Mouse (Mus musculus): Measurements from ENCODE around the gene Arhgef17. TPM values are rescaled to one million over a fixed set of nuclear protein-coding genes. Genes with fewer than 3 reads are reported as not detected.

The Arhgef17 gene
- polyA plus RNA-seq, 1 experiment from 2014 or later: 4.4 TPM

- peak; percentile 92 for ATAC-seq
- H3K27me3 ChIP-seq: no peaks in the 10 kb centered on the region
- peak within 1 kb of the TSS; percentile 70 for H3K27ac ChIP-seq
- no peaks in the 10 kb centered on the region for H3K36me3 ChIP-seq (ENCODE audit: poor library complexity, severe bottlenecking)
- under 1% methylated on average over 81 of the region's 91 CpGs for WGBS
- H3K9ac ChIP-seq: peak within 1 kb of the TSS; percentile 85
- peak within 1 kb of the TSS; percentile 73 for H3K4me3 ChIP-seq
- no peaks in the 10 kb centered on the region for H3K9me3 ChIP-seq (replicated peaks)
- peaks cover 9% of the 10 kb centered on the region for H3K4me1 ChIP-seq
- H3K4me2 ChIP-seq: peak within 1 kb of the TSS; percentile 96
Measured at GRCm38 (mm10) chr7:100862828-100863638, 68.9 kb downstream of the Arhgef17 start, which contains the start of gene Relt. Gene Relt, minus strand, starts transcription at chr7:100863446.

GRCm38 (mm10) chr7:100862353-100862752, 69.6 kb downstream of the Arhgef17 start:
- Histone ChIP-seq H3K4me2 (peak overlapping the region; percentile 96), H3K9ac (peak overlapping the region; percentile 85), H3K27ac (no peak overlapping the region), H3K36me3 (ENCODE audit: poor library complexity, severe bottlenecking) (no peaks in the 10 kb centered on the region), H3K4me1 (peaks cover 9% of the 10 kb centered on the region), H3K27me3 (no peaks in the 10 kb centered on the region), H3K9me3 (replicated peaks) (no peaks in the 10 kb centered on the region), H3K4me3 (peak overlapping the region; percentile 73)
- WGBS: 4% methylated on average over 4 of the region's 4 CpGs
- no peak for ATAC-seq

GRCm38 (mm10) chr7:100861209-100861608, 70.7 kb downstream of the Arhgef17 start:
- Histone ChIP-seq H3K27ac (no peak overlapping the region), H3K9me3 (replicated peaks) (no peaks in the 10 kb centered on the region), H3K9ac (no peak overlapping the region), H3K4me1 (peaks cover 9% of the 10 kb centered on the region), H3K36me3 (ENCODE audit: poor library complexity, severe bottlenecking) (no peaks in the 10 kb centered on the region), H3K4me3 (no peak overlapping the region), H3K4me2 (no peak overlapping the region), H3K27me3 (no peaks in the 10 kb centered on the region)
- ATAC-seq: no peak
- WGBS: 94% methylated on average over 5 of the region's 5 CpGs

GRCm38 (mm10) chr7:100860450-100860849, 71.5 kb downstream of the Arhgef17 start:
- Histone ChIP-seq H3K9ac (no peak overlapping the region), H3K27me3 (no peaks in the 10 kb centered on the region), H3K4me2 (no peak overlapping the region), H3K4me3 (no peak overlapping the region), H3K36me3 (ENCODE audit: poor library complexity, severe bottlenecking) (no peaks in the 10 kb centered on the region), H3K27ac (no peak overlapping the region), H3K9me3 (replicated peaks) (no peaks in the 10 kb centered on the region), H3K4me1 (peaks cover 16% of the 10 kb centered on the region)
- 81% methylated on average over 3 of the region's 3 CpGs for WGBS
- no peak for ATAC-seq

GRCm38 (mm10) chr7:100855795-100856573, 75.9 kb downstream of the Arhgef17 start:
- Histone ChIP-seq H3K9ac (no peak overlapping the region), H3K27ac (no peak overlapping the region), H3K4me1 (peaks cover 41% of the 10 kb centered on the region), H3K4me3 (no peak overlapping the region), H3K9me3 (replicated peaks) (no peaks in the 10 kb centered on the region), H3K4me2 (no peak overlapping the region), H3K27me3 (no peaks in the 10 kb centered on the region), H3K36me3 (ENCODE audit: poor library complexity, severe bottlenecking) (no peaks in the 10 kb centered on the region)
- WGBS: 85% methylated on average over 5 of the region's 5 CpGs
- ATAC-seq: no peak

- H3K4me1 ChIP-seq: peaks cover 43% of the 10 kb centered on the region
- 40% methylated on average over 4 of the region's 4 CpGs for WGBS
Measured at GRCm38 (mm10) chr7:100855300-100855699, 76.6 kb downstream of the Arhgef17 start.

GRCm38 (mm10) chr7:100854861-100855260, 77.0 kb downstream of the Arhgef17 start:
- Histone ChIP-seq H3K36me3 (ENCODE audit: poor library complexity, severe bottlenecking) (no peaks in the 10 kb centered on the region), H3K9ac (no peak overlapping the region), H3K9me3 (replicated peaks) (no peaks in the 10 kb centered on the region), H3K4me1 (peaks cover 43% of the 10 kb centered on the region), H3K4me3 (no peak overlapping the region), H3K27ac (no peak overlapping the region), H3K27me3 (no peaks in the 10 kb centered on the region), H3K4me2 (no peak overlapping the region)
- peak; percentile 66 for ATAC-seq
- 45% methylated on average over 5 of the region's 5 CpGs for WGBS

More at GRCm38 (mm10) chr7:100855300-100855699, 76.6 kb downstream of the Arhgef17 start:
- no peak overlapping the region for H3K27ac ChIP-seq
- H3K36me3 ChIP-seq (ENCODE audit: poor library complexity, severe bottlenecking): no peaks in the 10 kb centered on the region
- no peak overlapping the region for H3K9ac ChIP-seq
- no peak overlapping the region for H3K4me3 ChIP-seq
- 0 out of 2 replicates have a peak, but pooled peaks have one; percentile 3 for ATAC-seq
- no peaks in the 10 kb centered on the region for H3K9me3 ChIP-seq (replicated peaks)
- no peaks in the 10 kb centered on the region for H3K27me3 ChIP-seq
- no peak overlapping the region for H3K4me2 ChIP-seq

- peaks cover 43% of the 10 kb centered on the region for H3K4me1 ChIP-seq
- no peaks in the 10 kb centered on the region for H3K9me3 ChIP-seq (replicated peaks)
- ATAC-seq: no peak
- WGBS: 44% methylated on average over 6 of the region's 6 CpGs
- no peaks in the 10 kb centered on the region for H3K27me3 ChIP-seq
- H3K36me3 ChIP-seq (ENCODE audit: poor library complexity, severe bottlenecking): no peaks in the 10 kb centered on the region
- no peak overlapping the region for H3K4me3 ChIP-seq
- H3K4me2 ChIP-seq: no peak overlapping the region
- H3K9ac ChIP-seq: no peak overlapping the region
- no peak overlapping the region for H3K27ac ChIP-seq
Measured at GRCm38 (mm10) chr7:100854137-100854814, 77.6 kb downstream of the Arhgef17 start.

- H3K4me1 ChIP-seq: peaks cover 43% of the 10 kb centered on the region
- no peaks in the 10 kb centered on the region for H3K27me3 ChIP-seq
- H3K4me3 ChIP-seq: no peak overlapping the region
- no peak overlapping the region for H3K27ac ChIP-seq
- no peaks in the 10 kb centered on the region for H3K36me3 ChIP-seq (ENCODE audit: poor library complexity, severe bottlenecking)
- no peak overlapping the region for H3K4me2 ChIP-seq
- H3K9me3 ChIP-seq (replicated peaks): no peaks in the 10 kb centered on the region
- H3K9ac ChIP-seq: no peak overlapping the region
- no peak for ATAC-seq
- 77% methylated on average over 3 of the region's 3 CpGs for WGBS
Measured at GRCm38 (mm10) chr7:100853396-100853795, 78.5 kb downstream of the Arhgef17 start.

- Histone ChIP-seq H3K4me2 (no peak overlapping the region), H3K9ac (no peak overlapping the region; the same call in 1 of the 2 replicates), H3K27me3 (no peaks in the 10 kb centered on the region), H3K27ac (peak overlapping the region; percentile 27; the same call in 1 of the 2 replicates), H3K36me3 (ENCODE audit: poor library complexity, severe bottlenecking) (no peaks in the 10 kb centered on the region), H3K4me3 (no peak overlapping the region), H3K9me3 (replicated peaks) (no peaks in the 10 kb centered on the region), H3K4me1 (peaks cover 43% of the 10 kb centered on the region)
- 73% methylated on average over 9 of the region's 9 CpGs for whole genome bisulfite sequencing
- ATAC-seq: no peak
Measured at GRCm38 (mm10) chr7:100851481-100852356, 80.2 kb downstream of the Arhgef17 start.

- H3K27ac ChIP-seq: no peak overlapping the region
- no peaks in the 10 kb centered on the region for H3K27me3 ChIP-seq
- 90% methylated on average over 2 of the region's 2 CpGs for WGBS
- no peak overlapping the region for H3K4me2 ChIP-seq
- H3K4me1 ChIP-seq: peaks cover 29% of the 10 kb centered on the region
- H3K4me3 ChIP-seq: no peak overlapping the region
- H3K9ac ChIP-seq: no peak overlapping the region
- ATAC-seq: no peak
- H3K9me3 ChIP-seq (replicated peaks): no peaks in the 10 kb centered on the region
- no peaks in the 10 kb centered on the region for H3K36me3 ChIP-seq (ENCODE audit: poor library complexity, severe bottlenecking)
Measured at GRCm38 (mm10) chr7:100849508-100849907, 82.4 kb downstream of the Arhgef17 start.

Data from forebrain, embryonic 13.5 days (tissue).